Mouse (Mus musculus): ENCODE data around the gene Mea1. TPM values are rescaled to one million over a fixed set of nuclear protein-coding genes. Genes with fewer than 3 reads are reported as not detected.

Gene Mea1
- total RNA-seq, 2 experiments from 2014 or later, result 41.3 to 48.6 TPM

DNA sequence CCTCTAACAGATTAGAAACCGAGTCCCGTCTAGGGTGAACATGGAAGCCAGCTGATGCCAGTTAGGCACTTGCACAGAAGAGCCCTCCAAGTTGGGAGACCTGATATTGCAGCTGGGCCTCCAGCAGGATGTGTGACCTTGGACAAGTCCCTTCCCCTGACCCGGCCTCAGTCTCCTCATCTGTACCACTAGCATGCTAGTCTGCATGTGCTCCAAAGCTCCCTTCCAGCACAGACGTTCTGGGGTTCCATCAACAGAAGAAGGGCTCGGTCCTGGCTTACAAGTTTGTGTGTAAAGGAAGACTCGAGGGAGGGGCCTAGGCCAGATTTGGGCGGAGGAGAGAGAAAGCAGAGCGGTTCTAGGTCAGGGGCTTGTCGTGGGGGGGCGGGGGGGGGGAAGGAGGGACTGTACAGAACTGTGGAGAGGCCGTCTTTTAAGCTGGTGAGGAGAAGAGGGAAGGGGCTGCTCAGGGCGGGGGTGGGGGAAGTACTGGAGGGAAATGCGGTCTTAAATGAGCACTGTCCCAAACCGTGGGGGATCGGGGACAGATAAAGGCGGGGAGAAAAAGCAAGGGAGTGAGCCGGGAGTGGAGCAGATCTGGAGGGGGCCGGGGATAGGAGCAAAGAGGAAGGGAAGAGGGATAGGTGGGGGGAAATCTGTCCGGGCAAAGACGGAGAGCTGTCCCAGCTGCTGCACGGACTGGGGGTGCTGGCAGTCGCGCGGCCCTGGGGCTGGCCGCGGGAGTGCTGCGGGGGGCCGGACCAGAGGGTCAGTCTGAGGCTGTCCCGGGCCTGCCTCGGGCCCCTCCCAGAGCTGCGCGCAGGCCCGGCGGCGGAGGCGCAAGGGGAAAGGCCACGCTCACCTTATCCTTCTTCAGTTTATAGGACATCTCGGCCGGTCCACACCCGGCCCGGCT lies 25.6 kb downstream of the Mea1 start:
- DNase-seq (ENCODE audit: low spot score), result peak; percentile 15

DNA sequence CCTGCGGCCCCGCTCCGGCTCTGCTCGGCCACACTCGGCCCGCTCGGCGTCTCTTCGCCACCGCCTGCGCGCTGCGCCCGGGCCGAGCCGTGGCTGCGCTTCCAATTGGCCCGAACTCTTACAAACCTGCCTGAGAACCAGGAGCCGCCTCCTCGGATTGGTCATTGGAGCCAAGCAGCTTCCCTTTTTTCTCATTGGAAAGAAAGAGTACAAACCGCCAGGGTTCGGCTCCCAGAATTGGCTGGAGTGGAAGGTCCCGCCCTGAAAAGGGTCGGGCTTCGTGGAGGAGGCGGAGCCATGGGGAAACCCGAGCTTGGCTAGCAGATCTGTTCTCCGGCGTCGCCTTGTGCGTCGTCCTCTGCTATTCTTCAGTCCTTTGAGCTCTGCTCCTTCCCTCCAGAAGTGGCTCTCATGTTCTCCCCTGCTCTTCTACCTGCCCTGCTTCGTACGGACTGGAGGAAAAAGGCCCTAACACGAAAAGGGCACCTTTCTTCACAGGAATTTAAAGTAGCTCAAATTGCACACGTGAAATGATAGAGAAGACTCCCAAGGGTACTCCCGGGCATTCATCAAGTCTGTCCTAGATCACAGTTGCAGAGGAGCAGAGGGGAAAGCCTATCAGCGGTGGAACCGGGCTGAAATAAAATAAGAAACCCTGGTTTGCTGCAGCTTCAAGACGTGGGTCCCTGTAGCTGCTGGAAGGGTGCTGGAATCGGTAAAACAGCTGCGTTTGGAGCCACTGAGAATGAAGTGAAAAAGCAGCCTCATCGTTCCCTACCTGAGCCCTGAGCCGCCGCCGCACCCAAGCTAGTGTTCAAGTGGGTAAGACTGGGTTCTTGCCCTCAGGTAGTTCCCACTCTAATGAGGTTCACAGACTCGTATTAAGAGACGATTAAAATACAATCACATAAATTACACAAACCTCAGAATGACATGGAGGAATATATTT lies 26.6 kb downstream of the Mea1 start, which contains the start of gene Ppp2r5d:
Gene Ppp2r5d, minus strand, starts transcription at position 225 of the 949 bp plus-strand sequence.
- DNase-seq (ENCODE audit: low spot score), result peak; percentile 98

DNA sequence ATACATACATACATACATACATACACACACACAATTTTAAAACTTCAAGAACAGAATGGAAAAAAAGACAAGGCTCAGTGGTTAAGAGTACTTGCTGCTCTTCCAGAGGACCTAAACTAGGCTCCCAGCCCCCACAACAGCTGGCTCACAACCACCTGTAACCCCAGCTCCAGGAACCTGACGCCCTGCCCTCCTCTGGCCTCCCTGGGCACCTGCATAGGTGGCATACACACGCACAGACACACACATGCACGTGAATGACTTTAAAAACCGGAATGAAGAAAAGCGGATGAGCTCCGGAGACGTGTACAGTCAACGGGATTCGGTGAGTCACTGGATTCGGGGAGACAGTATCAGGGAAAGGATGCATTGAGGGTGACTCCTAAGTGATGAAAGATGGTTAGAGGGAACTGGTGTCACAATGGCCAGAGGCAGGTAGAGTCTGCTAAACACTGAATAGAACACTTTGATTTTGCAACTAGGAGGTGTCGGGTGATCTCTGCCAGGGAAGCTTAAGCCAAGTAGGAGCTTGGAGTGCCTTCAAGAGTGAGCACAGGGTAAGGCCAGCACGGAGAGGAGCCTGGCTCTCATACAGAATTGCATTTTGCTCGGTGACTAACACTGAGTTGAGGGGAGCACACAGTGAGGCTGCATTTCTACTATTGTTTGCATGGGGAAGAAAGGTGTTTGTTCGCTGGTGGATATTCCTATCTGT lies 27.9 kb downstream of the Mea1 start:
- DNase-seq (ENCODE audit: low spot score), result peak; percentile 58

DNA sequence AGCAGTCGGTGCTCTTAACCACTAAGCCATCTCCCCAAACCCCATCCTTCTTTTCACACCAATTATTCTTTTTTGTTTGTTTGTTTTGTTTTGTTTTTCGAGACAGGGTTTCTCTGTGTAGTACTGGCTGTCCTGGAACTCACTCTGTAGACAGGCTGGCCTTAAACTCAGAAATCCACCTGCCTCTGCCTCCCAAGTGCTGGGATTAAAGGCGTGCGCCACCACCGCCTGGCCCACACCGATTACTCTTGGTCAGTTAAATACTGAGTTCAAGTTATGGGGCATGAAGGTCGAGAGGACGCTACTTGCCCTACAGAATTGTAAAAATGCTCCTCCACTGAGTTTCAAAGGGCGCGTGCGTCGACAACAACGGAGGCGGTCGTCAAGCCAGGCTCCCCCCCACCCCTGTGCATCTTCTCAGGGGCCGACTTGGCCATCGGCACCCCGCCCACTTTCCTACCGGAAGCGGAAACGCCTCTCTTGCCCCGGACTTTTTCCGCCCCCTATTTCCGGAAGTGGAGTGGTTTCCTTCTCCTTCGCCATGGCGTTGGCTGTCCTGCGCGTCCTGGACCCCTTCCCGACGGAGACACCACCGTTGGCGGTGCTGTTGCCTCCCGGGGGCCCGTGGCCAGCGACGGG lies 32.5 kb downstream of the Mea1 start, which contains the start of gene Pex6:
Gene Pex6, plus strand, starts transcription at position 505 of the 639 bp plus-strand sequence.
- peak; percentile 93 for DNase-seq (ENCODE audit: low spot score)

DNA sequence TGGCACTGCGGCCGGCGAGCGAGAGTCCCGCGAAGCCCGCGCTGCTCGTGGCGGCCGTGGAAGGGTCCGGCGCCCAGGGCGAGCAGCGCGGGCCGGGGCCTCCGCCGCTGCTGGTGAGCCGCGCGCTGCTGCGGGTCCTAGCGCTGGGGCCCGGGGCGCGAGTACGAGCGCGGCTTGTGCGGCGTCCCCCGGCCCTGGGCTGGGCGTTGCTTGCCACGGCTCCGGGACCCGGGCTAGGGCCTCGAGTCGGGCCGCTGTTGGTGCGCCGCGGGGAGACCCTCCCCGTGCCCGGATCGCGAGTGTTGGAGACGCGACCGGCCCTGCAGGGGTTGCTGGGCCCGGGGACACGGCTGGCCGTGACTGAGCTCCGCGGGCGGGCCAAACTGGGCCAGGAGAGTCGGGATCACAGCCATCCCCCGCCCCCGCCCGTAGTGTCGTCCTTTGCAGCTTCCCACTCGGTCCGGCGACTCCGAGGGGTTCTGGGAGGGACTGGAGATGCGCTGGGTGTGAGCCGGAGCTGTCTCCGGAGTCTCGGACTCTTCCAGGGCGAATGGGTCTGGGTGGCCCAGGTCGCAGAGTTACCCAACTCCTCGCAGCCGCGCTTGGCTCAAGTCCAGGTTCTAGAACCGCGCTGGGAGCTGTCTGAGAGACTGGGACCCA lies 33.1 kb downstream of the Mea1 start:
- peak; percentile 52 for DNase-seq (ENCODE audit: low spot score)

DNA sequence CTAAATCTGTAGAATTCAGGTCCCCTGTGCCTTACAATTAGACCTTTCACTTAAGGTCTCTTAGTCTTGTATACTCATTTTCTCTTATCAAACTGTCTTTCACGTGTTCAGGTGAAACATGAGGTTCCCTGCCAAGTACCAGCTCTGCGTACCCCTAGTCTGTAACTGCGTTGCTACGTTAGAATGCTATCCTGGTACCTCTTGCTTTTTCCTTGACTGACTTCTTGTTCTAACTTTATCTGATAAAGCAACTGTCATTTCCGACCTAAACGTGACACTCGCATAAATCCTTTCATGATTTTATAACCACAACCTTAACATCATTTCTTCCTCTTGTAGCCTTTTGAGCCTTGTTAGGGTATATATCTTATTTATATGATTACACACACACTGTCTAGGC lies 33.8 kb downstream of the Mea1 start:
- DNase-seq (ENCODE audit: low spot score), result no peak

DNA sequence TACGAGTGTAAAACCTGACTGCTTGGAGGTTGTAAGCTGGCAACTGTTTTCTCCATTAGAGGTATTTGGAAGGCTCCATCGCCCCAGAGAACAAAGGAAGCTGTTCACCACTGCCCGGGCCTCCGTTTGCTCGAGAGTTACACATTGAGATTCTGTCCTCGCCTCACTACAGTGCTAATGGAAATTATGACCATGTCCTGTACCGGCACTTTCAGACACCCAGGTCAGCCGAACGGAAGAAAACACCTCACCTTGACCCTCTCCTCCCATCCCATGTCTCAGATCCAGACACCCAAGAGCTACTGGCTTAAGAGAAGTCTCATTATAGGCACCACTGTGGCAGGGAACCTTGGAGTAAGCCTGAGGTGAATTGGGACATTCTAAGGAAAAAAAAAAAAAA lies 35.3 kb downstream of the Mea1 start:
- DNase-seq (ENCODE audit: low spot score), result no peak

DNA sequence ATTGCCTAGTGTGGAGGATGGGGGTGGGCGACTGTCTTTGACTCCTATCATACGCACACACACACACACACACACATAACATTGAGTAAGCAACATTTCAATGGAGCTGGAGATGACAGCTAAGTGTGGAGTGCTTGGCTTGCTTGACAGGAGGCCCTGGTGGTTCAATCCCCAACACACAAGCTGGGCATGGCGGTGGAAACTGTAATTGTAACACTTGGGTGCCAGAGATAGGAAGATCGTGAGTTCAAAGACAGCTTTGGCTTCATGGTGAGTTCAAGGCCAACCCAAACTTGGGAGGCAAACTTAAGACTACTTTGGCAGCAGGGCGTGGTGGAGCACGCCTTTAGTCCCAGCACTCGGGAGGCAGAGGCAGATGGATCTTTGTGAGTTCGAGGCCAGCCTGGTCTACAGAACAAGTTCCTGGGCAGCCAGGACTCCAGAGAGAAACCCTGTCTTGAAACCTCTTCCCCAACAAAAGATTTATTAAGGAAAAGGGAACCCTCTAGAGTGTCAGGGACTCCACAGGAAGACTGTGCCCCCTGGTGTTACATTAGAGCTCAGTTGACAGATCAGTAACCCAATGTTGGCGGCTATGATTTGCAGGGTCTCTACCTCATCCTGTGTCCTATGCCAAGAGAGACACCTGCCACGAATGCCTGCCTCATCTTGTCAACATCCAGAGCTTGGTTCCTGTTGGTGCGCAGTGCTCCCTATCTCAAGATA lies 36.3 kb downstream of the Mea1 start:
- DNase-seq (ENCODE audit: low spot score), result peak; percentile 14

DNA sequence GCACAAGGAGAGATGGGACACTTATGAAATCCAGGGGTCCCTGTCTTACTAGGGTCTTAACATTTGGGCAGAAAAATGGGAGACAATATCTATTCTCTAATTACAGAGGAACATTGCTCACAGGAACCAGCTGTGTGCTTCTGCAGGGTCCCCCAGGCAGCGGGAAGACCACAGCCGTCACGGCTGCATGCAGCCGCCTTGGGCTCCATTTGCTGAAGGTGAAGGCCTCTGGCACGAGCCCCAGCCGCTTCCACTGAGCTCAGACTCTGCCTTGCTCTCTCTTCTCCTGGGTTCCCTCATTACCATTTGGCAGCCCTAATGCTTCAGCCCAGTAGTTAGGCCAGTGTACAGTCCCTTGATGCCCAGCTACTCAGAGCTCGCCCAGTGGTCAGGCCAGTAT lies 42.5 kb downstream of the Mea1 start:
- DNase-seq (ENCODE audit: low spot score), result no peak

DNA sequence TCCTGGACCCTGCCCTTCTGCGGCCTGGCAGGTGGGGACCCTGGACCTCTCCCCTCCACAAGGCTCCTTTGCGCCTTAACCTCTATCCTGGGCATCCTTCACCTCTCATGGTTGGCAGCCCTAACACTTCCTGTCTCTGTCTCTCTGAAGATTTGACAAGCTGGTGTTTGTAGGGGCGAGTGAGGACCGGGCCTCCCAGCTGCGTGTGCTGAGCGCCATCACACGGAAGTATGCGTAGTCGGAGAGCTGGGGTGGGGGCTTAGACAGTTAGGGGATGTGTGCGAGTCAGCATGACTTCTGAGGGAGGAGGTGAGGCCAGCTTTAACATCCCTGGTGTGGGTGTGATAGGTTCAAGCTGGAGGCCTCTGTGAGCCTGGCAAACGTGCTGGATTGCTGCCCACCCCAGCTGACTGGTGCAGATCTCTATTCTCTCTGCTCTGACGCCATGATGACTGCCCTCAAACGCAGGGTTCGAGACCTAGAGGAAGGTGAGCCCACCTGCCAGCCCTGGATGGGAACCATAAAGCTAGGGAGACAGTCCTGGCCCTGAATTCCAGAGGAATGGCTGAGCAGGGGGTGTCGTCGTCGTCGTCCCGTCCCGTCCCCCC lies 46.0 kb downstream of the Mea1 start:
- no peak for DNase-seq (ENCODE audit: low spot score)

DNA sequence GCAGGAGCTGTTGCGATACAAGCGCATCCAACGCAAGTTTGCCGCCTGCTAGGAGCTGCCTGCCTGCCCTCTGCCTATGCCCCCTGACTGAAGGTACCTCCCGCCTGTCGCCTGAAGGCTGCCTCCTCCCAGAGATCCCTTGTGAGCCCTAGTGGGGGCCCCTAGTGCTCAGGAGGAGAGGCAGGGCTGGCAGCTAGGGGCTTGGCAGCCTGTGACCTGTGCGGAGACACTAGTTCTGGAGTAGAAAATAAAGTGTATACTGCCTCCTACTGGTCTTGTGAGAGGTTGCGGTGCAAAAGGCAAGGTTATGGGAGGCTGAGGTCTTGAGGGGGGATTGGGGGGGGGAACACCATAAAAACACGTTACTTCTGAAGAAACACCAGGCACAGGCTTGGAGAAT lies 46.7 kb downstream of the Mea1 start:
- peak; percentile 24 for DNase-seq (ENCODE audit: low spot score)

DNA sequence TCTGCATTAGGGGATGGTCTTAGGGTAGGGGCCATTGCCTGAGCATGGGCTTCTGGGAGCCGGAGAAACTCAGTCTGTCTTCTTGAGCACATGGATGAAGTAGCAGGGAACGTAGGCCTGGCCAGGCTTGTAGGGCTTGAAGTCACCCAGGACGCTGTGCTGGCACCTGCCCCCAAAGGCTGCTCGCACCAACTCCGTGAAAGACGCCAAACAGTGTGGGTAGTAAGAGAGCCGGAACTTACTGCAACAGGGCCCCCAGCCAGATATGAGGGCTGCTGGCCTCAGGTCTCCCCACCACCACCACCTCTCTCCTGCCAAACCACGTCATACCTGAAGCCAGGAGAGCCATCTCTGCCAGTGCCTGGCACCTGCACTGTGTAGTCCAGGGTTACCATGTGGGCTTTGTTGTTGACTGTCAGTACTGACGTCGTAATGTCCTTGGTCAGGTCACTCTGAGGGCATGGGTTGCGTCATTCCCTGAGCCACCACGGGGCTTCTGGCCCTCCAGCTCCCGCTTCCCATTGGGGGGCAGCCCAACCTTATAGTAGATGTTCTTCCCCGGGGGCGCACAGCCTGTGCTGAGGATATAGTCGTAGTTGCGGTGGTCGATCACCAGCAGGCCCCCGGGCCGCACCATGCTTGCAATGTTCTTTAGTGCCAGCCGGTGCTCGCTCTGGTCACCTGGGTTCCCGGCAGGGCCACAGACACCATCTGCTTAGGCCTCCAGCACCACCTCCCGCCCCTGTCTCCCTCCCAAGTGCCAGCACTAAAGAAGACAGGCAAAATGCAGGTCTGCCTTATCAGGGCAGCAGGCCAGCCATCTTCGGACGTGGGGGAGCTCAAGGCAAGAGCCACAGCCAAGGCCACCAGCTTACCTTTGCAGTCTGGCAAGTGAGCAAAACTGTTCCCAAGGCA lies 47.4 kb downstream of the Mea1 start:
- no peak for DNase-seq (ENCODE audit: low spot score)

DNA sequence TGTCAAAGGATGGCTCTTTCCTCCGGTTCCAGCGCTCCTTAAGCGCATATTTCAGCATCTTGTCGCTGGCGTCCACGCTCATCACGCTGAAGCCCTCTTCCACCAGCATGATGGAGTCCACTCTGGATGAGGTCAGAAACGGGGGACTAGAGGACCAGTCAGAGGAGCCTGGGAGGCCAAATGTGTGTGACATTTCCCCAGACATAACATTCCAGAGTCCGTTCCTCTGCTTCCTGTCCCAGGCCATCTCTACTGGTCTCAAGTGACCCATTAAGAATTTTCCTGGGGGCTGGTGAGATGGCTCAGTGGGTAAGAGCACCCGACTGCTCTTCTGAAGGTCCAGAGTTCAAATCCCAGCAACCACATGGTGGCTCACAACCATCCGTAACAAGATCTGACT lies 48.7 kb downstream of the Mea1 start:
- DNase-seq (ENCODE audit: low spot score), result no peak

DNA sequence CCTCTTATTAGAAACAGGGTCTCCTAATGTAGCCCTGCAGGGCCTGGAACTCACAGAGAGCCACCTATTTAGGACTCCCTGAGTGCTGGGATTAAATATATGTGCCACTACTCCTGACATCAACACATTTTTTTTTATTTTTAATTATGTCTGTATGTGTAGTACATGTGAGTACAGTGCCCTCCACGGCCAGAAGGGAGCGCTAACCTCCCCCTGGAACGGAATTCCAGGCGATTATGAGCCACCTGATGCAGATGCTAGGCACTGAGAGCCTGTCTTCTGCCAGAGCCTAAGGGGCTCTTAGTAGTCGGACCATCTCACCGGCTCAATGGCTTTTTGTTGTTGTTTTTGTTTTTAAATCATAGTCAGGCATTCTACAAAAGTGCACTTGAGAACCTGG lies 49.4 kb downstream of the Mea1 start:
- DNase-seq (ENCODE audit: low spot score), result no peak

DNA sequence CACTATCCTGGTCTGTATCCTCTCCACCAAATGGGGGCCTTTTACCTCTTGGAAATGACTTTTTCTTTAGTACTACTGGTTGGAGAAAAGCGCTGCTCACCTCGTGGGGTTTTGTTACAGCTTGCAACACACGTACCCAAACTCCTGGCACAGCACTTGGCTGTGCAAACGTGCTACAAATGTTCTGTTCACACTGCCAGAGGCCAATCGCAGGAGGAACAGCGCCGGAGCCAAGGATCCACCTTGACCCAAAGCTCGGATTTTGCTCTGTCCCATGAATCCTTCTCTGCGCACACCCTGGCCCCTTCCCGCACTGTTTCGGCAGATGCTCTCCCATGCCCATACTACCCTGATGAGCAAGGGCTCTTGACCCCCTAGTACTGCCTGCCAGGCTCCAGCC lies 49.9 kb downstream of the Mea1 start:
- no peak for DNase-seq (ENCODE audit: low spot score)

DNA sequence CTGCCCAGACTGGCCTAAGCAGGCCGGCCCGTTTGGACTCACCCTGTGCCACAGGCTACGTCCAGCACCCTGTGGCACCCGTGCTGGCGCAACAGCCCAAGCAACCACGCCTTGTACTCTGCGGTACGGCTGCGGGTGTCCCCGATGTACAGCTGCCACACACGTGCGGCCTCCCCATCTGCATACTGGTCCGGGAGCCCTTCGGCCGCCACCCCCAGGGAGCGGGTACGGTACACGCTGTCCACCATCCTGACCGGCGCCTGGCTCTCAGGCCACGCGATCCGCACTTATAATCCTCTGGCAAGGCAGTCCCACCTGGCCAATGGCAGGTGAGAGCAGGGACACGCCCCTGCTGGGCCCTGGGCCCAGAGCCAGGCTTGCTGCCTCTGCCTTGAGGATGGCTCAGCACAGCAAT lies 50.3 kb downstream of the Mea1 start, which contains the start of gene Gnmt:
Gene Gnmt, minus strand, starts transcription at position 265 of the 415 bp plus-strand sequence.
- no peak for DNase-seq (ENCODE audit: low spot score)

Data from gastrocnemius, adult 18-20 months (tissue).